Mouse (Mus musculus) ovary, postnatal 14 days (tissue): ENCODE results near the gene Dnmbp.

Experiments used
- DNase-seq: peaks from one replicate; pipeline ENCODE4 v3.0.0; 2022; ENCODE audit warnings: low spot score

Dnmbp gene

DNA sequence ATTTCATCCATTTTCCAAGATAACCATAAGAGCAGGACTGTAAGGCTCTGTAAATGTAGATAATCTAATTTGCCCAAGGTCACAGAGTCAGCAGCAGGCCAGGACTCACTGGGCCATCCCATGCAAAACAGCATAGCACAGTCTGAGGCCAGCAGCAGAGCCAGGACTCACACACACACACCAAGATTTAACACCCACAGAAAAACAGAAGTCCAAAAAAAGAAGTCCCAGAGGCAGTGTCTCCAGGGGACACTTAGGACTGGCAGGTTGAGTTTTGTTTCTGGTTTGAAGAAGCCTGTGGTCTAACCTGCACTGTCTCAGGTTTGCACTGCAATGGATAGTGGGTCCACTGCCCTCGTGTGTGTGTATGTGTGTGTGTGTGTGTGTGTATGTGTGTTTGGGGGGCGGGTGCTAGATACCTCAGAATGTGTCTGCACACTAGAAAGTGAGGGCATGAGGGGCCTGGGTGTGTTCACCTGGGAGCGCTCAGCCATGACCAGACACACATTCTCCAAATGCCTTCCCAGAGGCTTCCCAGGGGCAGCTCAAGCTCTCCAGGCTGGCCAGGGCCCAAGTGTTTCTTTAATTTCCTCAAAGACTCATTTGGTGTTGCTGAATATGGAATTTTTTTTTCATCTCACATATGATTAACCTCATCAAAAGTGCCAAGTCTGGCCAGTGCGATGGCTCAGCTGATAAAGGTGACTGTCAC lies 27.1 kb downstream of the Dnmbp start:
- DNase-seq, result no peak

DNA sequence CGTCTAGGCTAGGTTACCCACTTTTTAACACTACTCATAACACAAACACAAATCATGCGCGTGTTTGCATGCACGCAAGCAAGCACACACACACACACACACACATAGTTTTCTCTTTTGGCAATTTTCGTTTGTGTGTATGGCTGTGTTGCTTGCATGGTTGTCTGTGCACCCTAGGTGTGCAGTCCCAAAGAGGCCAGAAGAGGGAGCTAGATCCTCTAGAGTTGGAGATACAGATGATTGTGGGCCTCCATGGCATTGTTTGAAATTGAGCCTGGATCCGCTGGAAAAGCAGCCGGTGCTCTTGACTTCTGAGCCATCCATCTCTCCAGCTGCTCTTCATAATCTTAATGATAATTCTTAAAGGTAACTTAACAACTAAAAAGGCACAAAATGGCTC lies 33.5 kb downstream of the Dnmbp start:
- no peak for DNase-seq

DNA sequence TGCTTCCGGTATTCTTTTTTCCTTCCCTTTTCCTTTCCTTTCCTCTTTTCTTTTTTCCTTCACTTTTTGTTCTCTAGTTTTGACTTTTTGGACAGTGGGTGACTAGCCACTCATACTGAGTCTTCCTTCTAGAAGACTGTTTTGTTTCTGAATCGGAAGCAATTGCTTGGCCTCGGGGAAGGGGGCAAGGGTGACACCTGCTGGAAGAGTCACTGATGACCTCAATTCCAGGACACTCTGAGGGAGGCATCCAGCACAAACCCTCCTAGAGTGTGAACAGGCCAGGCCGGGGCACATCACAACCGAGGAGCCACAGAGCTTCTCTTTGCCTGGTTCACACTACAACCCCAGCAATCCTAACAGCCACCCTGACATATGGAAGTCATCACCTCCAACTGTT lies 34.0 kb downstream of the Dnmbp start:
- peak; percentile 45 for DNase-seq

DNA sequence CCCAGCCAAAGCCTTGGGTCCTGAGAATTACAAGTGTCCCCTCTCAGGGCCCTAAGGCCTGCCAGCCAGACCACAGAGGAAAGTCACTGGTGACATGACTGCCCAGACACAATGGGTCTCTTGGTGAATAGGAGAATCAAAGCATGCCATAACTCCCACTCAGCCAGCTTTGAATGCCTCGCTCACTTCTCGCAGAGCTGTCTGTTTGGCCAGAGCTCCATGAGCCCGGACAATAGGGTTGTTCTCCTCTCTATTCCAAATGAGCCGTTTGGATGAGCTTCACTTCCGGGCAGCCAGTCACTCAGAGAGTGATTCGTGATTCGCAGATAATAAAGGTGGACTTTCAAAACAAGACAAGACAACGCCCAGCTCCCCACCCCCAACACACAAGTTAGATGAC lies 34.9 kb downstream of the Dnmbp start:
- no peak for DNase-seq

DNA sequence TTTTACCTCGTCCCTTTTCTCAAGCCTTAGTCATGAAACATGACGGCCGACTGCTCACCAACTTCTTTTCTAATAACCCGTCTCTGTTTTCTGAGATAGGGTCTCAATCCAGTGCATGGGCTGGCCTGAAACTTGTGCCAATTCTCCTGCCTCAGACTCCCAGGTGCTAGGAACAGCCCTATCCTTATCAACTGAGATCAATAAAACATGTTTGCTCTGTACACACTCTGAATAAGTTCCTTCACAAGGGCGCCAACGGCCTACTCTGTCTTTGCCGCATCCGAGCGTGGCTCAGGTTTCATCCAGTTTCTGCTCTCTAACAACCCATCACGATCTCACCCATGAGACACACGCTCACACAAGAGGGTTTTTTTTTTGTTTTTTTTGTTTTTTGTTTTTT lies 35.7 kb downstream of the Dnmbp start:
- DNase-seq, result no peak

DNA sequence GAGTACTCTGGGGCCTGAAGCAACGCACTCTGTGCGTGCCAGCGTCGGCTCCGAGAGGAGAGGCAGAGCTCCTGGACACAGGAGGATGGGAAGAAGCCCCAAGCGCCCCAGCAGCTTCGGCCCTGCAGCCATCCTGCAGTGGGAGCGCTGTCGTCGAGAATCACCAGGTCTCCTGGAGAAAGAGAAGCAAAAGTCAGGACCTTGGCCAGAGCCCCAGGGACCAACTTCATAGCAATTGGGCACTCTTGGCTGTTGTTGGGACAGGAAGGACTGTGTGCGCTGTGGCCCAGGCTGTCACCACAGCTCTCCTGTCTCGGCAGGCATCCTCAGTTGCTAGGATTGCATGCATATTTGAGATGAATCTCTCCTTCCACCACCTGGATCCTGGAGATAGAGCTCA lies 37.1 kb downstream of the Dnmbp start:
- DNase-seq, result no peak

DNA sequence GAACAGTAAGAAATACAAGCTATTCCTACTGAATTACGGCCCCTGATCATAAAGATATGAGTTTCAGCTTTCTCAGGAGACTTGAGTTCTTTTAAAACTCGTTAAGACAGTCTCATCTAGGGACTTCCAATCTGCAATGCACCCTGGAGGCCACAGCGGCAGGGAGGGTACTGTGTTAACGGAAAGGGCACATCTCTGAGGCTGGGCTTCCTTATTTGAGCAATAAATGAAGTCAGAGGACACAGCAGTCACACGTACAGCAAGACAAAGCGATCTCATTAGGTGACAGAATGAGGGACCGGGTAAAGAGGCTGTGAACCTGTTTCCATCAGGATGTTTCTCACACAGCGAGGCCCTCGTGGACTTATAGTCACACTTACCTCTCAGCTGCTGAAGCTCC lies 39.3 kb downstream of the Dnmbp start:
- DNase-seq, result no peak

DNA sequence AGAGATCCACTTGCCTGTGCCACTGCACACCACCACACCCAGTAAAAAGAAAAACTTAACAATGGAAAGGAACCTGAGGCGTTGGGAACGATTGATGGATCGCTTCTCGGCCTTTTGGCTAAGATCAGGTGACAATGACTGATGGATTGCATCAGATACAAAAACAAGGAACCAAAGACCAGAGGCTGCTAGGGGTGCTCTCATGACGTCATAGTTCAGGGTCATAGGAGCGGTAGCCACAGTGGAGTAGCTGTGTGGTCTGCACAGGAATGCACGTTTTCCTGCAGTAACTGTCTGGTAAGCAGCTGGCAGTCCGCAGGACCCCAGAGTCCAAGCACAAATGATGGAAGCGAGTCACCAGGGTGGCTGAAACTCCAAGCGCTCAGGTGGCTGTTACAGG lies 41.4 kb downstream of the Dnmbp start:
- DNase-seq, result no peak

DNA sequence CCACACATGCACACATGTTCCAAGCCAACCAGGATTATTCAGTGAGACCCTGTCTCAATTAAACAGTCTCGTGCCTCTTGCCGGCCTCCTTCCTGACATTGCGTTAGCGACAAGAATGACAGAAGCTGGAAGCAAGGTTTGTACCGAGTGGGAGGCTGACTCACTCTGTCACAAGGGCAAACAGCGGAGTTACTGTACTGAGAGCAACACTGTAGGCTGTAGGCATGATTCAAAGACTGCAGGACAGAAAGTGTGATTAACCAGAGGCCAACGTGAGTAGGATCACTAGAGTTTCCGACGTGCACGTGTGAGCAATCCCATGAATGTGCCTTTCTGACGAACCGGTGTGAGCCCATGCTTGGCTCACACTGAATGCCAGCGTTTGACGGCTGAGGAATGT lies 43.5 kb downstream of the Dnmbp start:
- DNase-seq, result no peak

DNA sequence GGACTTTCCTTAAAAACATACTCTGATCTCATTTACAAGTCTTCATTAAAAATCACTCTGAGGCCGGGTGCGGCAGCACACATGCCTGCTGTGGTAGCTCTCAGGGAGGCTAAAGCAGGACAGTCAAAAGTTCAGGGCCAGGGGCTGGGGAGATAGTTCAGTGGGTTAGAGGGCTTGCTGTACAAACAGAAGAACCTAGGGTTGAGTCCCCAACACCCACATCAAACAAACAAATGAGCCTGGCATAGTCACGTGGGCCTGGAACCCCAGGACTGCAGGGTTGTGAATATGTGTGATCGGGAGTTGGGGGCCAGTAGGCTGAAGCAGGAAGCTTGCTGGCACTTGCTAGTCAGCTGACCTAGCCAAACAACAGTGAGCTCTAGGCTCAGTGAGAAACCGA lies 44.0 kb downstream of the Dnmbp start:
- no peak for DNase-seq

DNA sequence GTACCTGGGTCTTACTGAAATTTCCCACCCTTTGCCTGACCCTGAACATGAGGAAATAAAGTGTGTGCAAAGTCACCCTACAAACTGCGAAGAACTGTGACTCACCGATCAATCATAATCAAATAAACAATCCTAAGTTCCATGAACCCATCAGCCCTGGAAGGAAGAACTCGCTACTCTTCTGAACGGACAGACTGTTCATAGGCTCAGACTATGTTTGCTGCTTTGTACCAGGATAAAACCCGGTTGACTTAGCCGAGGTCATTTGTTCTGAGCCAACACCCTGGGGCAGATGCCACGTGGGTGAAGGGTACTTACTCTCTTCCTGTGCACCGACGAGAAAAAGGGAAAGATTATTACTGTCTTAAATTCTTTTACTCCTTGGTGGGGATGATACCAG lies 45.2 kb downstream of the Dnmbp start:
- no peak for DNase-seq

DNA sequence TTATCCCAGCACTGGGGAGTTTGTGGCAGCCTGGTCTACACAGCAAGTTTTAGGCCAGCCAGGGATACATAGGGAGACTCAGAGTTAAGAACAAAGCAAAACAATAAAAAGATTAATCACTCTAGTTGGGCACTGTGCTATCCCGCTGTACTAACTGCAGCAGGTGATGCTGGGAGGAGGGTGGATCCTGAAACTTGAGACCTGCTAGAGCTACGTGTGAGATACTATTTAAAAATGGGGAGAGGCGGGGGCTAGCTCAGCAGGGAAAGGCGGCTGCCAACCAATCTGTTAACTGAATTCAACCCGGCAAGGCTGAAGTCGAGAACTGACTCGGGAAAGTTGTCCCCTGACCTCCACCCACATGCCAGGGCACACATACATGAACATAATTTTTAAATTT lies 45.9 kb downstream of the Dnmbp start:
- DNase-seq, result no peak

DNA sequence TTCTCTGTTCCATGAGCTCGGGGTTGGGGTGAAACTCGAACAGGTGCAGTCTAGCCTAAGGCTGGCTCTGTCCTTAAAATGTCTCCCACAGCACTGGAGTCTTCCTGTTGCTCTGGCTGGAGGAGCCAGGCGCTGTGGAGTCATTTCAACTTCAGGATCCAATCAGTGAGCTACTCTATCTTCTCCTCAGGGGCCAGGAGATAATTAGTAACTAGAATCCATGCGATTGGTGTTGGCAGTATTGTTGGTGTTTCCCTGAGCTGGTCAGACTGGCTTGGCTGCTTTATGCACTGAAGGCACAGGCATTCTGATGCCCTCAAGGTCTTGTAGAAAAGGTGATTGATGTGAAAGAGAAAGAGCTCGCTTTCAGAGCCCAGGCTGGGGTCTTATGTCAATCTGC lies 49.5 kb downstream of the Dnmbp start:
- no peak for DNase-seq

DNA sequence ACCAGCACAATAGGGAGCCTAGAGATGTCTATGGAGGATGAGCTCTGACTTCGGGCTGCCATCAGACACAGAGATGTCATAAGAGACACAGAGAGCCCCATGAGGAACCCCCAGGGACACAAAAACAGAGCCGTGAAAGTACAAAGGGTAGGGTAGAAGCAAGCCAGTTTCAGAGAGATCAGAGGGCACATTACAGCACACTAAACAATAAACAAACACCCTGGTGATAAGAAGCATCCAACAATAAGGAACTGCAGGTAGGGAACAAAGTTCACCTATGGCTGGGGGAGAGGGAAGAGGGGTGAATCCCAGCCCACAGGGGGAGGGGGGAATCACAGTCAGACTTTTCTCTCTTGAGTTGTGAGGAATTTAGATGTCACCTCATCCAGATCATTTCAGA lies 52.3 kb downstream of the Dnmbp start:
- DNase-seq, result no peak

DNA sequence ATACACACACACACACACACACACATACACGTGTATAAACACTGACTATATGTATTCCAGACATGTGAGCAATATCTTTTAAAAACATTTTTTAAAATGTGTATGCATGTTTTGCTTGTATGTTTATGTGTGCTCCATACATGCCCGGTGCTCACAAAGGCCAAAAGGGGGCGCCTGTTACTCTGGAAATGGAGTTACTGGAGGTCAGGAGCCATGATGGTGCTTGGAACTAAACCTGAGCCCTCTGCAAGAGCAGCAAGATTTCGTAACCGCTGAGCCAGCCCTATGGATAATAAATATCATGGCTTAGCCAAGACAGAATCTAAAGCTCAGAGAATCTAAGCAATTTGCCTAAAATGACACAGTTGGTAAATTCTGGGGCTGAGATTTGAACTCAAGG lies 52.7 kb downstream of the Dnmbp start:
- no peak for DNase-seq

DNA sequence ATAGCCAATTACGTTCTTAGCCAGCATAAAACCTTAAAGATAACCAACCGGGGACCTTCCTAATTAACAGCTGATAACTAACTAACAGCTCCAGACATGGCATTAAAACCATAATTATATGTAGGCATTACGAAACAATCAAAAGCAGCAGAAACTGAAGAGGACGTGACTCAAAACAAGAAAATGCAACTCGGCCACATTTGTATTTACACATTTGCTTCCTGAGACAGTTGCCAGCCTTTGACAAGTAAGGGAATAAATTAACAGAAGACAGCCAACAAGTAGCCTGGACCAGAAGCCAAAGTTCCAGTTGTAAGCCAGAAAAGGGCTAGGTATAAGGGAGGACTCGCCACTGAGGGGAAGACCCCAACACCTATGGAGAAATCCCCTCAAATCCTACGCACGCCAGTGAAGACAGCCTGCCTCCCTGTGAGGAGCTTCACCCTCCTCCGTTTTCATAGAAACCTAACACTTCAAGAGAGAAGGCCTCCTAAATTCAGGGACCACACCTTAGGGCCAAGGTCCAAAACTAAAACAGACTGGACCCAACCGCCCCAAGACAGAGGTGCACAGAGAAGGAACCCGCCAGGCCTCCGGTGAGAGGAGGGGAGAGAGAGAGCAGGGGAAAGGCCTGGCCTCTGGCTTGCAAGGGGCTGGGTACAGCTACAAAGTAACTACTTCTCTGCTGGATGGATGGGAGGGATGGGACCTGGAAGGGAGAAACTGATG lies 53.5 kb downstream of the Dnmbp start:
- DNase-seq, result no peak

DNA sequence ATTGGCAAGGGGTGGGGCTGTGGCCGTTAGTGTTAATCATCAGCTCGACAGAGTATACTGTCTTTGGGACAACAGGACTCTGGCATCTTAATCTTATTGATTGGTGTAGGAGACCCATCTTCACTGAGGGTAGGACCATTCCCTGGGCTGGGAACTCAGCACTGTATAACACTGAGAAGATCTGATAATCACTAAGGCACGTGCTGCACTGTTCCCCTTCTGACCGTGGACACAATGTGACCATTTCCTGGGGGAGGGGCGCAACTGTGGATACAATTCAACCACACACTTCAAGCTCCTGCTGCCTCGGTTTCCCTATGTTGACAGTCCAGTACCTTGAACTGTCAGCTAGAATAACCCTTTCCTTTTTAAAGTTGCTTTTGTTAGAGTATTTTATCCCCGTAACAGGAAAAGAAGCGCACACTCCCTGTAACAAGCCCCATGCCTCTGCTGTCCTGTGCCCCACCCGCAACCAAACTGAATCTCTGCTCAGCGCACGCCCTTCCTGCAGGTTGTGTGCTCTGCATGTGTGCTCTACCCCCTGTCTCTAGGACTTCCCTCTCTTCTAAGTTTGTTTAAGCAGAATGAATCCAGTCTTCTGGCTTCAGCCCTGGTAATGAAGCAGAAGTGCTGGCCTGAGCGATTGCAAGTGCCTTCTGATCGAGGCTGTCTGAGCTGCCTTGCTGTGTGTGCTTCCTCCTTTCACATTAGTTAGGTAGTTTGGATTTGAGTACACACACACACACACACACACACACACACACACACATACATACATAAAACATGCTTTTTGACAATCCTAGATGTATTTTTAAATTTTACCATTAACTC lies 55.1 kb downstream of the Dnmbp start:
- DNase-seq, result no peak

DNA sequence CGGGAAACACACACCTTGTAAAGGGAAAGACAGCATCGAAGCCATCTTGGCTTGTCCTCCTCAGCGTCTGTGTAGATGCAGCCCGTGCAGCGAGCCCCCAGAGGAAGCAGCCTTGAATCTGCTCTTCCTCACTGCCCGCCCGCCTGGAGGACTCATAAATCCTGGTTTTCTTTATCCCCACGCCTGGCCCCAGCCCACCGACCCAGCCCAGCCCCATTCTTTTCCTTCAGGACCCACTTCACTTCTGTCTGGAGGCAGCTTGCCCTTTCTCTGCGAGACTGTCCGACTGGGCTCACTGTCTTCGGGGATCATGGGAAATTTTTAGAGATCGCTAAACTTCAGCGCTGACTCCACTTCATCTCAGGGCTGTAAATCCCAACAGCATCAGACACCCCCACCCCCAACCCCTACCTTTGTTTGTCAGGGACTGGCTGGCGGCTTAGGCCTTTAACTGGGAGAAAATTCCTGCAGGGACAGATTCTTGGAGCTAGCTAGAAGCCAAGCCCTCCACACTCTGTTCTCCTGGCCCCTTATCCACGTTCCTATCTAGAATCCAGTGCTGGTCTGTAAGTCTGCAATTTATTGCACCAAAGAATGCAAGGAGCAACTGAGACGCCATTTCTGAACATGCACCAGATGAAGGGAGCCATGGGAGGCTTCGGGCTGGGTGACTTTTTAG lies 57.0 kb downstream of the Dnmbp start:
- DNase-seq, result no peak

DNA sequence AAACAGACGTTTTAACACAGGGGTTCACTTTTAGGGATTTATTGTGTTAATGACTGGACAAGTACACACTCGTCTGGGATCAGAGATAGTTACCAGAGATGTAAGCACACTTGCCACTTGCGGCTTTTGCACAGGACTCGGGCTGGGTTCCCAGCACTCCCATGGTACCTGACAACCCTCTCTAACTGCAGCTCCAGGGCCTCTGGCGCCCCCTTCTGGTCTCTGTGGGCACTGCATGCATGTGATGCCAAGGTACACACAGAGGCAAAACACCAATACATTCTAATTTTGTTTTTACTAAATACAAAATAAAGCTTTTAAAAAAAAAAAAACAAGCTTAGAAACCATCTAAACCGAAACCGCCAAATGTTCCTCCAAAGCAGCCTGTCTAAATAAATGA lies 58.4 kb downstream of the Dnmbp start:
- DNase-seq, result no peak

DNA sequence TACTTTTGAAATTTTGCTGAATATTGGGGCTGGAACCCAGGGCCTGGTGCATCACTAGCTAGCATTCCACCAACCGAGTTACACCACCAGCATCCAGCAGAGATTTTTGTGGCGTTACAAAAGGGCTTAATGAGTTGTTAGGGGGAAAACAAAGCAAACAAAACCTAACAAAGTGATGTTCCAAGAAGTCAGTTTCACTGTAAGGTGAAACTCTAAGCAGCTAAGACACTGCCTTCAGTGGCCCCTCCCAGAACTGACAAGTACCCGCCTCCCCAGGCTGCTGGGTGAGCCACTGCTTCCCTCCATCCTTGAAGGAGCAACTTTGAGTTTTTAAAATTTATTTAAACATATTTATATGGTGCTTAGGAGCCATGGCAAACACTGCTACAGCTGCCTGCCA lies 59.6 kb downstream of the Dnmbp start:
- DNase-seq, result no peak

DNA sequence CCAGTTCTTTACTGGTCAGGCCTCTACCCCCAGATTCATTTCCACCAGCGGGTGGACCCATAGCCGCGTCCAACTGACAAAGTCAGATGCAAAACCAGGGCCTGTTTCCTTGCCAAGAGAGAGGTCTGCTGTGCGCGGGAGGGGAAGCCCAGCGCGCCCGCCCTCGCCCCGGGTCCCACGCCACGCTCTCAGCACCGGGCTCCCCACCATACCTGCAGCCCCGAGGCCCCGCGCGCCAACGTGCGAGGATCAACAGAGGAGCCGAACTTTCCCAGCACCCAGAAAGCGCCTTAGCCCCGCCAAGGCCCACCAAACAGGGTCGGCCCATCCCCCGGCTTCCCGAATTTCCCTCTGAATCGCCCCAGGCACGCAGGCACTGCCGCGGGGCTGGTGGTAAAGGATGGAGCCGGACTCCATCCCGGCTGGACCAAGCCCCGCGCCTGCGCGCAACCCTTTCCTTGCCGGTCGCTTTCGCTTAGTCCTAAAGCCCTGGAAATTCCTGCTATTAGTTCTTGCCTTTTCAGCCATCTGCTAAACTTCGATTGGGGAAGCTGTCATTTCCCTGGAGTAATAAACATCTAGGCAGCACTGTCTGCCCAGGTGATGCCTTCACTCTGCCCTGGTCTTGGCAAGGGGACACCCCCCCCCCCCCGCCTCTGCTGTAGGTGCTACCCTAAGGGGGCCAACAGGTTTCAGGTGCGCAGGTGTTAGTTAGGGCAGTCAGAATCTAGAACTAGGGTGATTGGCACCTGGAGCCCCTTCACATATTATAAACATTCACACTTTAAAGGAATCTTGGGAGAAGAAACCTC lies 60.4 kb downstream of the Dnmbp start:
- DNase-seq, result peak; percentile 73
